Mouse (Mus musculus): ENCODE measurements around the gene Fbxo24. TPM values are rescaled to one million over a fixed set of nuclear protein-coding genes. Genes with fewer than 3 reads are reported as not detected.

Gene Fbxo24
- total and polyA plus RNA-seq, 2 experiments from 2014 or later: 0.18 to 0.26 TPM

DNA sequence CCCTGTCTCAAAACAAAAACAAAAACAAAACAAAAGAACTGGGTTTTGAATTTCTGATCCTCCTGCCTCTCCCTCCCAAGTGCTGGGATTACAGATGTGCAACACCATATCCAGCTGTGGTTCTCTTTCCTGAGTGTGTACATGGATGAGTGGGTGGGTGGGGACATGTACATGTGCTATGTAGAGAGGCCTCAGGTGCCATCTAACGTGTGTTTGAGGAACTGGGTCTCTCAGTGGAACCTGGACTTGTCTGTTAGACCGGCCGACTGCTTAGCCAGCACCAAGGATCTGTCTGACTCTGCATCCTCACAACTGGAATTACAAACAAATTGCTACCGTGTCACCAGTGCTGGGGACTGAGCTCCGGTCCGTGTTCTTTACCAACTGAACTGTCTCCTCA is 31.2 kb downstream of the Fbxo24 start:
- ATAC-seq: no peak

DNA sequence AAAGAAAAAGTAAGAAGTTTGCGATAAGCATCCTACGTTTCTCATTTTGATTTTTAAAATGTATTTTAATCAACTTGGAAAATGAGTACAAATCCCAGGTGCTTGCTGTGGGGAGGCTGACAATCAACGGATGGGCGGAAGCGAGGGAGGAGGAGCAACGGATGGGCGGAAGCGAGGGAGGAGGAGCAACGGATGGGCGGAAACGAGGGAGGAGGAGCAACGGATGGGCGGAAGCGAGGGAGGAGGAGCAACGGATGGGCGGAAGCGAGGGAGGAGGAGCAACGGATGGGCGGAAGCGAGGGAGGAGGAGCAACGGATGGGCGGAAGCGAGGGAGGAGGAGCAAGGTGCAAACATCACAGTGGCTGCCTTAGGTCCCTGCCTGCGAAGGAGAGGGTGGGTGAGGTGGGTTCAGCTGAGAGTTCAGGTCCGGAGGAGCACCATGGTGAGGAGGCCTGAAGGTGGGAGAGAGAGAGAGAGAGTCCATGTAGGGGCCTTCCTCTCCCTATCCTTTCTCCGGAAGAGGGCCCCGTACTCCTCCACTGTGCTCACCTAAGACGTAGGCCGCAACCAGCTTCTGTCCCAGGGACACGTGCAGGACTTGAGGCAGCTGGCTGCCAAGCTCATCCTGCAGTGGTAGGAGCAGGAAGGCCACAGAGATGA is 32.1 kb downstream of the Fbxo24 start:
- peaks cover 10% of the 10 kb centered on the region; the same call in 1 of the 2 replicates for H3K4me1 ChIP-seq (ENCODE audit: insufficient read depth, low read length)
- no peaks in the 10 kb centered on the region for H3K27me3 ChIP-seq (ENCODE audit: insufficient read depth, low read length)
- H3K4me3 ChIP-seq (ENCODE audit: low read length): no peak overlapping the region
- H3K9ac ChIP-seq (replicated peaks; ENCODE audit: low read length): no peak overlapping the region
- WGBS: 35% methylated on average over 26 of the region's 30 CpGs
- H3K36me3 ChIP-seq (ENCODE audit: insufficient read depth, low read length): no peaks in the 10 kb centered on the region; the same call in 1 of the 2 replicates
- H3K27ac ChIP-seq: no peak overlapping the region
- TF ChIP-seq CTCF (IDR thresholded peaks at IDR 0.05; ENCODE audit: low read depth): no peak
- 0 out of 2 replicates have a peak overlapping the region, but pooled peaks have one; percentile 10 for H3K4me2 ChIP-seq (ENCODE audit: low read depth, low read length)
- no peaks in the 10 kb centered on the region for H3K9me3 ChIP-seq (ENCODE audit: low read length)
- DNase-seq (ENCODE audit: low spot score) (no peak), ATAC-seq (no peak)

More for the DNA sequence above, 31.2 kb downstream of the Fbxo24 start:
- Histone ChIP-seq H3K4me3 (ENCODE audit: low read length) (no peak overlapping the region), H3K4me2 (ENCODE audit: low read depth, low read length) (no peak overlapping the region), H3K36me3 (ENCODE audit: insufficient read depth, low read length) (no peaks in the 10 kb centered on the region; the same call in 1 of the 2 replicates), H3K27me3 (ENCODE audit: insufficient read depth, low read length) (no peaks in the 10 kb centered on the region), H3K27ac (no peak overlapping the region), H3K4me1 (ENCODE audit: insufficient read depth, low read length) (peaks cover 10% of the 10 kb centered on the region; the same call in 1 of the 2 replicates), H3K9me3 (ENCODE audit: low read length) (no peaks in the 10 kb centered on the region), H3K9ac (replicated peaks; ENCODE audit: low read length) (no peak overlapping the region)
- DNase-seq (ENCODE audit: low spot score): no peak
- no peak for TF ChIP-seq CTCF (IDR thresholded peaks at IDR 0.05; ENCODE audit: low read depth)
- WGBS: 95% methylated on average over 6 of the region's 6 CpGs

DNA sequence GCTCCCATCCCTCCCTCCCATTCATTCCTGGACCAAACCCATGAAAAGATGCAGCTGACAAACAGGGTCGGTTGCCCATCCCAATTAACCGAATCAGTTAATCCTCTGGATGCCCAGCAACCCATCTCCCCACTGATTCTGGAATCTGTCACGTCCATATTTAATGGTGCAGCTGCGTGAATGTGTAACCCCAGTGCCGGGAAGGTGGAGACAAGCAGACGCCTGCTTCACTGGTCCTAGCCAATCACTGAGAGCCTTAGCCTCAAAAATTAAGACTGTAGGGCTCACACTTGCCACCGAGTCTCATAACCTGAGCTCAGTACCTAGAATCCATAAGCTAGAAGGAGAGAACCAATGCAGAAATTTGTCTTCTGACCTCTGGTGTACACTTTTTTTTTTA is 32.9 kb downstream of the Fbxo24 start:
- no peaks in the 10 kb centered on the region for H3K27me3 ChIP-seq (ENCODE audit: insufficient read depth, low read length)
- 55% methylated on average over 7 of the region's 7 CpGs for WGBS
- DNase-seq (ENCODE audit: low spot score) (no peak), ATAC-seq (no peak)
- no peak overlapping the region for H3K27ac ChIP-seq
- no peak for TF ChIP-seq CTCF (IDR thresholded peaks at IDR 0.05; ENCODE audit: low read depth)
- peaks cover 10% of the 10 kb centered on the region; the same call in 1 of the 2 replicates for H3K4me1 ChIP-seq (ENCODE audit: insufficient read depth, low read length)
- no peak overlapping the region for H3K4me2 ChIP-seq (ENCODE audit: low read depth, low read length)
- no peaks in the 10 kb centered on the region for H3K9me3 ChIP-seq (ENCODE audit: low read length)
- H3K36me3 ChIP-seq (ENCODE audit: insufficient read depth, low read length): no peaks in the 10 kb centered on the region; the same call in 1 of the 2 replicates
- no peak overlapping the region for H3K9ac ChIP-seq (replicated peaks; ENCODE audit: low read length)
- no peak overlapping the region for H3K4me3 ChIP-seq (ENCODE audit: low read length)

DNA sequence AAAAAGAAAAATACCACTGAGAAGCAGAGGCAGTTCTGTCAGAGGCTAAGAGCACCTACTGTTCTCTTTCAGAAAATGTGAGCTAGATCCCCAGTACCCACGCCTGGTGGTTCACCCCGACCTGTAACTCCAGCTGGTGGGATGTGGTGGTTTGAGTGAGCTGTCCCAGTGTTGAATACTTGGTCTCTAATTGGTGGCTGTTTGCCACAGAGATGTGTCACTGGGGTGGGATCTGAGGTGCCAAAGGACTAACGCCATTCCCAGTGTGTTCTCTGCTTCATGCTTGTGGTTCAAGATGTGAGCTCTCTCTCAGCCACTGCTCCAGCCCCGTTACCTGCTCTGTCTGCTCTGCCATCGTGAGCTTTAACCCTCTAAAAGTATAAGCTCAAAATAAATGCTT is 38.3 kb downstream of the Fbxo24 start:
- WGBS: 74% methylated on average over 5 of the region's 5 CpGs
- no peaks in the 10 kb centered on the region for H3K9me3 ChIP-seq (ENCODE audit: low read length)
- no peak overlapping the region for H3K27ac ChIP-seq
- no peak for DNase-seq (ENCODE audit: low spot score)
- TF ChIP-seq CTCF (IDR thresholded peaks at IDR 0.05; ENCODE audit: low read depth): no peak
- no peaks in the 10 kb centered on the region for H3K27me3 ChIP-seq (ENCODE audit: insufficient read depth, low read length)
- H3K9ac ChIP-seq (replicated peaks; ENCODE audit: low read length): no peak overlapping the region
- no peak overlapping the region for H3K4me3 ChIP-seq (ENCODE audit: low read length)
- ATAC-seq: no peak
- no peaks in the 10 kb centered on the region for H3K4me1 ChIP-seq (ENCODE audit: insufficient read depth, low read length)
- no peaks in the 10 kb centered on the region for H3K36me3 ChIP-seq (ENCODE audit: insufficient read depth, low read length)
- H3K4me2 ChIP-seq (ENCODE audit: low read depth, low read length): no peak overlapping the region

DNA sequence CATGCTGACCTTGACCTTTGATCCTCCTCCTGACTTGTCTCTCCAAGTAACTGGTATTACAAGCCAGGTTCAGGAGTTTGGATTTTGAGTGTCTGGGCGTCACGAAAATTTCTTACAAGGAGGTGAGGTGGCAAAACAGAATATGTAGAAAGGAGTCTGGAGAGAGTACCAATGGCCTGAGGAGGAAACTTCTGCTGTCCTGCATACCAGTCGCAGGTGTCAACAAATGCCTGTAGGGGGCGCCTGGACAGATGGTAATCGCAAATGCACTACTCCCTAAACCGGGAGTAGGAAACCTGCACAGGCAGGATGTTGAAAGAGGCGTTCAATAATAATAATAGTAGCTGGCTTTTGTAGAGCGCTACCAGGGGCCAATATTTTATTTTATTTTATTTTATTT is 43.8 kb downstream of the Fbxo24 start:
- no peak overlapping the region for H3K27ac ChIP-seq
- DNase-seq (ENCODE audit: low spot score): peak; percentile 79
- H3K27me3 ChIP-seq (ENCODE audit: insufficient read depth, low read length): no peaks in the 10 kb centered on the region
- H3K9me3 ChIP-seq (ENCODE audit: low read length): no peaks in the 10 kb centered on the region
- 33% methylated on average over 8 of the region's 8 CpGs for WGBS
- ATAC-seq: no peak
- H3K9ac ChIP-seq (replicated peaks; ENCODE audit: low read length): no peak overlapping the region
- no peak overlapping the region for H3K4me3 ChIP-seq (ENCODE audit: low read length)
- peaks cover 8% of the 10 kb centered on the region for H3K4me1 ChIP-seq (ENCODE audit: insufficient read depth, low read length)
- TF ChIP-seq CTCF (IDR thresholded peaks at IDR 0.05; ENCODE audit: low read depth): peak; percentile 68
- no peaks in the 10 kb centered on the region for H3K36me3 ChIP-seq (ENCODE audit: insufficient read depth, low read length)
- H3K4me2 ChIP-seq (ENCODE audit: low read depth, low read length): no peak overlapping the region

DNA sequence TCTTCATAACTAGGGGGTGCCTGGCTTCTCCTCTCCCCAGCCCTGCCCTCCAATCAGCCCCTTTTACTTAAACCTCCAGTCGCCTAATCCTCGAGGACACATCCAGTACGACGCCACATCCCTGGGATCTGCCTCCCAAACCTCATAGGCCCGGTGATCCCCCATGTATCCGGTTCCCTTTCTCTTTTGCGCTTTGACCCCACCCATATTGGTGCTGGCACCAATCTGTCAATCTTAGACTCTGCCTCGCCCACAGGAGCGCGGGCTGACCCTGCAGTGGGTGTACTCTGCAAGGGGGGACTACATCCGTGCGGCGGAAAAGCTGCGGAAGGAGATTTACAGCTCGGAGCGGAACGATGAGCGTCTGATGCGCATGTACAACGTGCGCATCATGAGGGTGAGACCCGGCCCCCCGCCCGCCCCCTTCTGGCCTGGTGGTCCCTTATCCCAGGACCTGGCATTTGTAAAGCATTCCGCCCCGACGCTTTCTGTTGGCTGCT is 45.1 kb downstream of the Fbxo24 start:
- Histone ChIP-seq H3K4me3 (ENCODE audit: low read length) (peak overlapping the region; percentile 29), H3K36me3 (ENCODE audit: insufficient read depth, low read length) (no peaks in the 10 kb centered on the region), H3K9me3 (ENCODE audit: low read length) (no peaks in the 10 kb centered on the region), H3K4me2 (ENCODE audit: low read depth, low read length) (peak overlapping the region; percentile 55), H3K9ac (replicated peaks; ENCODE audit: low read length) (peak overlapping the region; percentile 47), H3K4me1 (ENCODE audit: insufficient read depth, low read length) (peaks cover 8% of the 10 kb centered on the region), H3K27ac (peak overlapping the region; percentile 88), H3K27me3 (ENCODE audit: insufficient read depth, low read length) (no peaks in the 10 kb centered on the region)
- WGBS: 12% methylated on average over 27 of the region's 27 CpGs
- ATAC-seq (peak; percentile 89), DNase-seq (ENCODE audit: low spot score) (peak; percentile 91)
- TF ChIP-seq CTCF (IDR thresholded peaks at IDR 0.05; ENCODE audit: low read depth): peak; percentile 41; the same call in 1 of the 2 replicates

DNA sequence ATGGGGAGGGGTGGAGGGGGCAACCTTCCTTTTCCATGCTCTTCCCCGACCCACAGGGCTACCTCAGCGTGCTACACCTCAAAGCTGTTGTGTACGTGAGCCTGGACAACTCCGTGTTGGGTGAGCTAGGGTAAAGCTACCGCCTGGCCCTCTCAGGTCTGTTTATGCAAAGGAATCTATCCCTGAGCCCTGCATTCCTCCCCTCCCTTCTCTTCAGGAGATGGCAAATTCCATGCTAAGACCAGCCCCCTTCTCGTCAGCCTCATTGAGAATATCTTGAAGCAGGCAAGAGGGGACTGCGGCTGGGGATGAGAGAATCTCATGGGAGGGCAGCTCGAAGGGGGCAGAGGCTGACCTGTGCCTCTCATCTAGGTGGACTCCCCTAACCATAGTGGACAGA is 46.1 kb downstream of the Fbxo24 start:
- no peak for DNase-seq (ENCODE audit: low spot score)
- Histone ChIP-seq H3K36me3 (ENCODE audit: insufficient read depth, low read length) (no peaks in the 10 kb centered on the region), H3K4me3 (ENCODE audit: low read length) (peak overlapping the region; percentile 29; the same call in 1 of the 2 replicates), H3K4me2 (ENCODE audit: low read depth, low read length) (peak overlapping the region; percentile 55), H3K9ac (replicated peaks; ENCODE audit: low read length) (no peak overlapping the region; the same call in 1 of the 2 replicates), H3K27ac (peak overlapping the region; percentile 88), H3K27me3 (ENCODE audit: insufficient read depth, low read length) (no peaks in the 10 kb centered on the region), H3K4me1 (ENCODE audit: insufficient read depth, low read length) (peaks cover 8% of the 10 kb centered on the region), H3K9me3 (ENCODE audit: low read length) (no peaks in the 10 kb centered on the region)
- TF ChIP-seq CTCF (IDR thresholded peaks at IDR 0.05; ENCODE audit: low read depth): no peak
- no peak for ATAC-seq
- 38% methylated on average over 8 of the region's 8 CpGs for WGBS

Data from hindbrain, postnatal 0 days (tissue).